Mouse (Mus musculus) heart, adult 2 months (tissue): ENCODE measurements around the gene Msl1.
"Not testable (repeated sequence)": the region's sequence is repeated elsewhere in the genome, so short reads cannot be mapped to it uniquely, and the experiment has no call there.

Experiments
- CTCF ChIP-seq: fragments of 200-600 bp; IDR thresholded peaks from 2 replicates; pipeline ENCODE4 v1.8.1; 2022; ENCODE audit warnings: antibody characterized with exemption, mild to moderate bottlenecking, moderate library complexity
- EP300 ChIP-seq: fragments of 200-500 bp; IDR thresholded peaks from 2 replicates; pipeline ENCODE4 v1.6.1; 2011; ENCODE audit warnings: low read depth, low read length, control low read depth; ENCODE audit not compliant: insufficient read depth
- POLR2A ChIP-seq: fragments of 200-500 bp; IDR thresholded peaks from 2 replicates; pipeline ENCODE4 v1.6.1; 2011; ENCODE audit warnings: mild to moderate bottlenecking, low read depth, low read length, control low read depth; ENCODE audit not compliant: insufficient read depth

DNA sequence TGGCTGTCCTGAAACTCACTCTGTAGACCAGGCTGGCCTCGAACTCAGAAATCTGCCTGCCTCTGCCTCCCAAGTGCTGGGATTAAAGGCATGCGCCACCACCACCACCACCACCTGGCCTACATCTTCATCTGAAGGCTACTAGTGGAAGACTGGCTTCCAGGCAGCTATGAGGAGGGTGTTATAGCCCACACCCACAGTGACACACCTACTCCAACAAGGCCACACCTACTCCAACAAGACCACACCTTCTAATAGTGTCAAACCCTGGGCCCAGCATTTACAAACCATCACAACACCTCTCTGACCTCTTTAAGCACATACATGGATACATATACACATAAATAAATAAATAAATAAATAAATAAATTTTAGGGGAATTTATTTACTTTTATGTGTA lies 30.8 kb downstream of the Msl1 start:
- not testable (repeated sequence) for TF ChIP-seq EP300, POLR2A, CTCF
